Mouse (Mus musculus): ENCODE results near the gene Tspan5.

- no peak for TF ChIP-seq CTCF (IDR thresholded peaks at IDR 0.05; ENCODE audit: low read depth)
- TF ChIP-seq EP300 (IDR thresholded peaks at IDR 0.05; ENCODE audit: low read depth): no peak
Observed at GRCm38 (mm10) chr3:138821886-138822445, 80.0 kb downstream of the Tspan5 start.
